Mouse (Mus musculus): Measurements from ENCODE around the gene Kcnd3.

GRCm38 (mm10) chr3:105538406-105538805 is 86.3 kb downstream of the Kcnd3 start:
- no peak for TF ChIP-seq CTCF (IDR thresholded peaks at IDR 0.05; ENCODE audit: low read depth, low read length)
- TF ChIP-seq POLR2A (IDR thresholded peaks at IDR 0.05; ENCODE audit: borderline replicate concordance, low read depth, low read length) = no peak
